Mouse (Mus musculus) erythroblast, embryonic 14.5 days (primary cell): Measurements from ENCODE around the gene Gdnf. TPM values are rescaled to one million over a fixed set of nuclear protein-coding genes. Genes with fewer than 3 reads are reported as not detected.

Experiments used
- H3K27me3 ChIP-seq: 2 replicates; pipeline ENCODE4 v1.6.1; 2012; ENCODE audit warnings: inconsistent platforms; ENCODE audit not compliant: control insufficient read depth
- H3K36me3 ChIP-seq: 2 replicates; pipeline ENCODE4 v1.6.1; 2012; ENCODE audit warnings: mild to moderate bottlenecking, inconsistent platforms; ENCODE audit not compliant: control insufficient read depth
- H3K4me1 ChIP-seq: 2 replicates; pipeline ENCODE4 v1.6.1; 2012; ENCODE audit warnings: inconsistent platforms; ENCODE audit not compliant: control insufficient read depth
- H3K4me3 ChIP-seq: replicated peaks from 2 replicates; pipeline ENCODE3; 2012; ENCODE audit warnings: moderate library complexity, mild to moderate bottlenecking, inconsistent platforms
- H3K9me3 ChIP-seq: 2 replicates; pipeline ENCODE4 v1.6.1; 2012; ENCODE audit warnings: low read length, inconsistent platforms, mixed read lengths; ENCODE audit not compliant: control insufficient read depth
- GATA1 ChIP-seq: IDR thresholded peaks from 2 replicates; pipeline ENCODE4 v1.6.1; 2012; ENCODE audit warnings: low read length, inconsistent platforms, mixed read lengths
- TAL1 ChIP-seq: IDR thresholded peaks from 3 replicates; pipeline ENCODE4 v1.6.1; 2012; ENCODE audit warnings: low read length, inconsistent platforms, mixed read lengths
- polyA plus RNA-seq: library from polyadenylated mRNA; stranded (reverse); fragments of >175 nt; gene quantifications from 2 replicates; pipeline ENCODE4 v1.2.3, GENCODE M21; 2012

Gdnf gene
- polyA plus RNA-seq, 1 experiment = not detected

DNA sequence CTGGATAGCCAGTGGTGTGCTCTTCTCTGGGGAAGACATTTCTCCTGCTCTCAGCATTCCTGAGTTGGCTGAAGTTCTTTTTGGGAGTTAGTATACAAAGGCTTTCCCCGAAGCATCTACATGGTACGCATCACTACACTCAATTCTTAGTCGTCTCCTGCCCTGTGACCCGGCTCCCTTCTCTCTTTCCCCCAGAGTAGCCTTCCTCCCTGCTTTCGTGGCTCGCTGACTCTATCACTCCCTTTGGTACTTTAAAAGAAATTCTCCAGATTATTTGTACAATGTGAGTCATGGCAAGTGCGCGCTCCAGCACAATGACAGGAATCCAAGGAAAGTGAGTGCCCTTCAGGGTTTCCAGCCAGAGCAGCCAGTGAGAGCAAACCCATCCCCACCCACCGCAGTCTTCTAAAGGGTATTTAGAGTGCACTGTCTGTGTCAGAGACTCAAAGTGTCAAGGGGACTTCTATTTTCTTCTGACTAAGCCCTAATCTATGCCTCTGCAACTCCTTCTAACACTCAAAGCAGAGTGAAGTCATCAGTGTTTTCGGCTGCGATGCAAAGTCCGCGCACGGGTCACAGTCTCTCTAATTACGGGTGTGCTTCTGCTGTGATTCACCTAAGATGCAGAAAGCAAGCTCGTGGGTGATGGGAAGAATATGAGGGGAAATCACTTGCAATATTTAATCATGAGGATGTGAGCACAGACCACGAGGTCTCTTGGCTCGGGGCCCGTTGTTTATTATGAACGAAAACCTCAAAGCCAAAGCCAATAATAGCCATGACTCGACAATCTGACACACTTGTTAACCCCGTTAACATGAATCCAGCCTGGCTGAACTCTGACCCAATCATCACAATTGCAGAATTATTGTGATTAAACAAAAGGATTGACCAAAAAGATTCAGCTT lies 67.2 kb downstream of the Gdnf start:
- no peaks in the 10 kb centered on the region for H3K9me3 ChIP-seq
- H3K4me3 ChIP-seq = no peak overlapping the region
- H3K27me3 ChIP-seq = no peaks in the 10 kb centered on the region
- TF ChIP-seq TAL1 = no peak
- TF ChIP-seq GATA1 = no peak
- H3K36me3 ChIP-seq = peaks cover 12% of the 10 kb centered on the region
- no peaks in the 10 kb centered on the region for H3K4me1 ChIP-seq

DNA sequence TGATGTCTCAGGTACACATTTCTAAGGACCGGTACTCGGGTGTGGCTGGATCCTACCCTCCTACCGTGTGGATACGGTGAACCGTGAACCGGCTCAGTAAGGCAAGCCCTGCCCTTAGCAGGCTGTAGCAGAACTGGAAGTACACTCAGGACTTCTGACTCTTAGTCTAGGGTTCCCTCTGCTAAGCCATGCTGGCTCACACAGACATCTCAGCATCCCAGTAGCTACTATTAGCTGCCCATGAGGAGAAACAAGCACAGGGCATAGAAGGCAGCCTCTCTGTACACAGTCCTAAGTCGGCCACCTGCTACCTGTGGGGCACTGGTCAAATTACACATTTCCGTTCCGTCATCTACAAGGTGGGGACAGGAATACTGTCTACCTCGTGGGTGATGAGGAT lies 68.2 kb downstream of the Gdnf start:
- TF ChIP-seq GATA1 (no peak), TAL1 (no peak)
- no peaks in the 10 kb centered on the region for H3K4me1 ChIP-seq
- peaks cover 18% of the 10 kb centered on the region for H3K36me3 ChIP-seq
- no peak overlapping the region for H3K4me3 ChIP-seq
- no peaks in the 10 kb centered on the region for H3K27me3 ChIP-seq
- no peaks in the 10 kb centered on the region for H3K9me3 ChIP-seq

DNA sequence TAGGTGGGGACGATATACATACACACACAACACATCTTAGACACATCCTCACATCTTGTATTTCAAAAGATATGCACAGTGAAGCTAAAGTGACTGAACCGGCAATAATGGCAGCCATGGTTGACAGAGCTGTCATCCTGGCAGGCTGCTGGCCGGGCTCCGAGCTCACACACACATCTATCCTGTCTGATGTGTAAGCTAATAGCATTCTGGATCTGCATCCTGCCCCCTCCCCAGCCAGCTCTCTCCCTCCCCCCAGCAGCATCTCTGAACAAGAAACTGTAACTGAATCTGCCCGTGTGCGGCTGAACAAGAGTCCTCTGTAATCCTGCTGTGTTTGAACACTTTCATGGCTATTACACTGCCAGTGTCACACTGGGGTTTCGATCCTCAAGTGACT lies 69.3 kb downstream of the Gdnf start:
- peaks cover 22% of the 10 kb centered on the region for H3K36me3 ChIP-seq
- no peak for TF ChIP-seq TAL1
- TF ChIP-seq GATA1 = no peak
- no peaks in the 10 kb centered on the region for H3K27me3 ChIP-seq

DNA sequence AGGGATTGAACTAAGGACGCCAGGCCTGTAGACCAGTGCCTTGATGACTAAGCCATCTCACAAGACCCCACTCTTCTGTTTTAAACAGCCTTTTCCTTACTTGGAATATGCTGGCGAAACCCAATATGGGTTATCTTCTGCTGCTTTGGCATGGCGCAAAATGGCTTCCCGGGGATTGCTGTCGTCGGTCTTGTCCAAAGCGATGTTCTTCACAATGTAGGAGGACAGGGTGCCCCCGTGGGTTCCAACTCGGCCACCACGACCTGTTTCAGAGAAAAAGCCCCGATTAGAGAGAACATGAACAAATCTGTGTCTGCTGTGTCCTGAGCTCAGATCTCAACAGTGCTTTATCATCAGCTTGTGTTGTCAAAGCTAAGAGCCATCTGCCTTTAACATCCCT lies 73.5 kb downstream of the Gdnf start:
- no peaks in the 10 kb centered on the region for H3K27me3 ChIP-seq
- no peaks in the 10 kb centered on the region for H3K9me3 ChIP-seq
- H3K4me3 ChIP-seq = no peak overlapping the region
- H3K36me3 ChIP-seq = peaks cover 23% of the 10 kb centered on the region
- no peaks in the 10 kb centered on the region for H3K4me1 ChIP-seq
- TF ChIP-seq GATA1 = no peak
- TF ChIP-seq TAL1 = no peak

More for the DNA sequence above, 69.3 kb downstream of the Gdnf start:
- Histone ChIP-seq H3K4me1 (no peaks in the 10 kb centered on the region), H3K9me3 (no peaks in the 10 kb centered on the region), H3K4me3 (no peak overlapping the region)

DNA sequence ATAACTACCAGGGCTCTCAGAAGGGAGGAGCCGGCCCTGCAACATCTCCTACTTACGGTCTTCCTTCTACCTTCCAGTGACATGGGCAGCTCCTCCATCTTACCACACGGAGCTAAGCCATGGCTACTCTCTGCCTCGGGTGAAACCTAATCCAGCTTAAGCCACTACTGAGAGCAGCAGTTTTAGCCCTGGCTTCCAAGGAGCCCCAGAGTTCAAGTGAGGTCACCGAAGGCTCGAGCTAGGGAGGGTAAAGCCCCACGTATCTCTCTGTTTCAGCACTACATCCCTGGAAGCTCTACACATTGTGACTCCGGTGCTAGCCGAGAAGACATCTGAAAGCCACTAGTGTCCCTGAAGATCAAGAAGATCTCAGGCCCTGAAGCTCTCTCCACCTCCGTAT lies 74.5 kb downstream of the Gdnf start:
- Histone ChIP-seq H3K9me3 (no peaks in the 10 kb centered on the region), H3K27me3 (no peaks in the 10 kb centered on the region), H3K4me3 (no peak overlapping the region), H3K36me3 (peaks cover 23% of the 10 kb centered on the region), H3K4me1 (no peaks in the 10 kb centered on the region)
- no peak for TF ChIP-seq TAL1
- TF ChIP-seq GATA1 = no peak

DNA sequence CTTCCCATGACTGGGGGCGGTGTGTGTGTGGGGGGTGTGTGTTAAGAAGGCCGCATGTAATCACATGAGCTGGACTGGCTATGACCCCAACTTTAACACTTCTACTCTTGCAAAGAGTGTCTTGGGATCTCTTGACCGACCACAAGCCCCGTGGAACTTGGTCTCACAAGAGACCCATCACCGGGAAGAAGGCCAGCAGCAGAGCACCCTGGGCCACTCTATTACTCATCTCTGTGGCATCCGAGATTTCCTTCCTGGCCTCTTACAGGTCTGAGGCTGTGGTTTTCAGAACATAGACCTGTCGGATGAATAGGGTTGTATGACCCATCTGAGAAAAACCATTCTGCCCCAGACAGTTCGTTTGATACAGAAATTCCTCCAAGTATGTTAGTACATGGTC lies 75.9 kb downstream of the Gdnf start:
- H3K36me3 ChIP-seq = peaks cover 18% of the 10 kb centered on the region
- H3K9me3 ChIP-seq = no peaks in the 10 kb centered on the region
- no peak for TF ChIP-seq TAL1
- TF ChIP-seq GATA1 = no peak

More for the DNA sequence above, 75.9 kb downstream of the Gdnf start:
- H3K4me1 ChIP-seq = no peaks in the 10 kb centered on the region
- no peaks in the 10 kb centered on the region for H3K27me3 ChIP-seq
- H3K4me3 ChIP-seq = no peak overlapping the region
